Mouse (Mus musculus) liver, embryonic 12.5 days (tissue): Measurements from ENCODE around the gene Cbx1. TPM values are rescaled to one million over a fixed set of nuclear protein-coding genes. Genes with fewer than 3 reads are reported as not detected.
A peak's percentile ranks its signal among the peaks of the same experiment; 100 is the strongest.
"Not testable (repeated sequence)": the region's sequence is repeated elsewhere in the genome, so short reads cannot be mapped to it uniquely, and the experiment has no call there.

Experiments
- ATAC-seq: fragments of 200-750 bp; cut with Nextera tagmentation; 2 replicates; pipeline ENCODE4 v1.8.0; 2017; ENCODE audit warnings: moderate number of reproducible peaks, mild to moderate bottlenecking, moderate library complexity
- H3K27ac ChIP-seq: fragments of 300-500 bp; sonication (generic); 2 replicates; pipeline ENCODE4 v1.5.1; 2016; ENCODE audit warnings: mild to moderate bottlenecking
- H3K27me3 ChIP-seq: fragments of 300-500 bp; sonication (generic); replicated peaks from 2 replicates; pipeline ENCODE4 v1.6.1; 2016; ENCODE audit warnings: mild to moderate bottlenecking, moderate library complexity
- H3K36me3 ChIP-seq: fragments of 300-500 bp; sonication (generic); 2 replicates; pipeline ENCODE4 v1.6.1; 2016; ENCODE audit warnings: mild to moderate bottlenecking, moderate library complexity
- H3K4me1 ChIP-seq: fragments of 300-500 bp; sonication (generic); 2 replicates; pipeline ENCODE4 v1.6.1; 2016
- H3K4me2 ChIP-seq: fragments of 300-500 bp; sonication (generic); 2 replicates; pipeline ENCODE4 v1.6.1; 2016; ENCODE audit warnings: mild to moderate bottlenecking, moderate library complexity
- H3K4me3 ChIP-seq: fragments of 300-500 bp; sonication (generic); 2 replicates; pipeline ENCODE4 v1.5.1; 2016; ENCODE audit warnings: mild to moderate bottlenecking, moderate library complexity
- H3K9ac ChIP-seq: fragments of 300-500 bp; sonication (generic); 2 replicates; pipeline ENCODE4 v1.6.1; 2016; ENCODE audit warnings: mild to moderate bottlenecking, moderate library complexity
- H3K9me3 ChIP-seq: fragments of 300-500 bp; sonication (generic); replicated peaks from 2 replicates; pipeline ENCODE4 v1.6.1; 2016; ENCODE audit warnings: mild to moderate bottlenecking, moderate library complexity
- WGBS: fragments of 180-500 bp; shearing (Covaris S2); methylation state at CpG from one replicate; pipeline ENCODE4 v1.1.7; 2016; ENCODE audit not compliant: insufficient replicate concordance; 5-methylcytosine and 5-hydroxymethylcytosine counted together
- polyA plus RNA-seq: library from polyadenylated mRNA; unstranded; fragments of >200 nt; fragmentation: Nextera tagmentation; extraction: Ambion mirVana; gene quantifications from 2 replicates; pipeline ENCODE4 v1.2.1, GENCODE M21; 2016

Cbx1 gene
- polyA plus RNA-seq, 1 experiment from 2014 or later, result 52.4 TPM

DNA sequence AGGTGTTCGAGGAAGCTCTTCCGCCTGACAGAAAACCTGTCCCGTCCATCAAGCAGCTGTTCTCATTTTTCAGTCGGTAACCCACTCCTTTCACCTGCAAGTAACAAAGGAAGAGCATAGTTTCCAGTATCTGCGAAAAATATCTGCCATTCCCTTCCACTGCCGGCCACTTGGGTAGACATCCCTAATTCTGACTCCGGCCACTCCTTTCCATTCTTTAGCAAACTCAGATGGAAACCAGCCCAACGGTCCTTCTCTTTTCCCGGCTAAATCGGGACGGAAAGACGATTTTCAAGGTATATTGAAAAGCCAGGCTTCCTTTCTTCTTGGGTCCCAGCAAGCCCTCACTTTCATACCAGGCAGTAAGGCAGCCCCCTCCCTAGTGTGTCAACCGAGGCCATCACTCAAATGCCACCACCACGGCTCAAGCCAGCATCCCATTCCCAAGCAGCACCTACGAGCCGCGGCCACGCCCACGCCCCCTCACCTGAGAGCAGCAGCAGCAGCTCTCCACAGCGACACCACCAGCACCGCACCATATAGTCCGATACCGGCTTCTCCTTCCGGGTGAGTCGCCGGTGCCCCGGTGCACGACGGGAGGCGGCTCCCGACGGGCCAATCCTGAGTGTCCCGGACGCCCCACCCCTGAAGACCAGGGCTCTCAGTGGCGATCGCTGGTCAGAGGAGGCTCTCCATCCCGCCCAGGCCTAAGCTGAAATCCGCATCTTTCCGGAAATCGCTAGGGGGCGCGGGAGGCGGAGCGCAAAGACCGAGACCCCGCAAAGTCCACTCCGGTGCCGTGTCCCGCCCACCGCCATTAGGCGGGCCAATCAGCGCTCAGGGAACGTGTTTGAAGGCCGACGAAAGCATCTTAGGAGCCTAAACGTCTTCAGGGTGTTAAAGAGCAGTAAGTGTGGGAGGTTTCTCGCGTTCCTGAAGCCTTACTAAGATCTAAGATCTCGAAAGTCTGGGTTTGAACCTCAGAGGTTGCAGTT lies 11.7 kb upstream of the Cbx1 start, which contains the start of gene Snx11:
Gene Snx11 (minus strand): TSS at position 592 of the 995 bp plus-strand sequence.
- 1% methylated on average over 59 of the region's 59 CpGs for WGBS
- Histone ChIP-seq H3K4me2 (peak within 1 kb of the TSS; percentile 90), H3K36me3 (peaks cover 15% of the 10 kb centered on the region), H3K9me3 (no peaks in the 10 kb centered on the region), H3K9ac (peak within 1 kb of the TSS; percentile 79), H3K27ac (peak within 1 kb of the TSS; percentile 87), H3K4me3 (peak within 1 kb of the TSS; percentile 80), H3K4me1 (peaks cover 17% of the 10 kb centered on the region), H3K27me3 (no peaks in the 10 kb centered on the region)
- ATAC-seq, result peak; percentile 99

DNA sequence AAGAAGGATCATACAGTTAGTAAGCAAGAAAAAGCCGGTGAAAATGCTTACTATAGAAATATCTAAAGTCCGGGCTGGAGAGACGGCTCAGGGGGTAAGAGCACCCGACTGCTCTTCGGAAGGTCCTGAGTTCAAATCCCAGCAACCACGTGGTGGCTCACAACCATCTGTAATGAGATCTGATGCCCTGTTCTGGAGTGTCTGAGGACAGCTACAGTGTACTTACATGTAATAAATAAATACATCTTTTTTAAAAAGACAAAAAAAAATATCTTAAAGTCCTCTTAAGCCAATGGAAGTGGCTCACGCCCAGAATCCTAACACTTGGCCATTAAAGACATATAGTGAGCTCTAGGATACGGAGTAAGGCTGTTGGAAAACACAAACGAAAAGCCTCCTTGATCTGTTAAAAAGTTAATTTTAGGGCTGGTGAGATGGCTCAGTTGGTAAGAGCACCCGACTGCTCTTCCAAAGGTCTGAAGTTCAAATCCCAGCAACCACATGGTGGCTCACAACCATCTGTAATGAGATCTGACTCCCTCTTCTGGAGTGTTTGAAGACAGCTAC lies 10.8 kb upstream of the Cbx1 start:
- not testable (repeated sequence) for H3K36me3 ChIP-seq, ATAC-seq, H3K27me3 ChIP-seq, H3K9me3 ChIP-seq
- H3K4me2 ChIP-seq, result peak overlapping the region; percentile 90
- peak overlapping the region; percentile 80 for H3K4me3 ChIP-seq
- peaks cover 17% of the 10 kb centered on the region for H3K4me1 ChIP-seq
- WGBS, result 56% methylated on average over 10 of the region's 10 CpGs
- H3K9ac ChIP-seq, result peak overlapping the region; percentile 79
- peak overlapping the region; percentile 87 for H3K27ac ChIP-seq

DNA sequence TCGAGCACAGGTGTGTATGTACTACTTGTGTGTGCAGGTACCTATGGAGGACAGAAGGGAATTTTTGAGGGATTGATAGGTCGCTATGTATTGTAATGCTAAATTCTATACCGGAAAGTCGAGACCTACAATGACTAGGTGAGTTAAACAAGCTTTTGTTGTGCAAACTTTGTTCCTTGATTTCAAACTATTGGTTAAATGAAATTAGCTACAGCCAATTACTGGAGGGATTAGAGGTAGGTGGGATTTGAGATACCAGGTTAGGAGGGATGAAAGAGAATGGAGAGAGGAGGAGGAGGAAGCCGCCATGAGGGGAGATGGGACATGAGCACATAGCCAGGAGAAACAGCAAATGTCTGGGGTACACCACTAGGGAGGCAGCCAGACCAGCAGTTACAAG lies 8.6 kb upstream of the Cbx1 start:
- Histone ChIP-seq H3K27ac (no peak overlapping the region), H3K9ac (no peak overlapping the region), H3K4me1 (peaks cover 17% of the 10 kb centered on the region), H3K27me3 (no peaks in the 10 kb centered on the region), H3K4me3 (no peak overlapping the region), H3K4me2 (no peak overlapping the region), H3K36me3 (no peaks in the 10 kb centered on the region), H3K9me3 (no peaks in the 10 kb centered on the region)
- 60% methylated on average over 5 of the region's 5 CpGs for WGBS
- no peak for ATAC-seq

DNA sequence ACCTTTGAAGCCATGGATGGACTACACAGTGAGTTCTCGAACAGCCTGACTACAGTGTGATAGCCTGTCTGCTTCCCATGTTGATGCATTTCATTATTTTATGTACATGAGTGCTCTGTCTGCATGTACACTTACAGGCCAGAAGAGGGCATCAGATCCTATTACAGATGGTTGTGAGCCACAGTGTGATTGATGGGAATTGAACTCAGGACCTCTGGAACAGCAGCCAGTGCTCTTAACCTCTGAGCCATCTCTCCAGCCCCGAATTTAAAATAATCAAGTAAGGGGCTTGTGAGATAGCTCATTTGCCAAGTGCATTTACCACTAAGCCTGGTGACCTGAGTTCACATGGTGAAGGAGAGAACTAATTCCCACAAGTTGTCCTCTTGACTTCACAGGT lies 7.5 kb upstream of the Cbx1 start:
- no peaks in the 10 kb centered on the region for H3K9me3 ChIP-seq
- H3K9ac ChIP-seq, result no peak overlapping the region
- WGBS, result 46% methylated on average over 2 of the region's 2 CpGs
- H3K4me3 ChIP-seq, result no peak overlapping the region
- no peaks in the 10 kb centered on the region for H3K27me3 ChIP-seq
- H3K4me1 ChIP-seq, result peaks cover 12% of the 10 kb centered on the region
- no peak overlapping the region for H3K27ac ChIP-seq
- no peak overlapping the region for H3K4me2 ChIP-seq
- H3K36me3 ChIP-seq, result no peaks in the 10 kb centered on the region
- no peak for ATAC-seq

DNA sequence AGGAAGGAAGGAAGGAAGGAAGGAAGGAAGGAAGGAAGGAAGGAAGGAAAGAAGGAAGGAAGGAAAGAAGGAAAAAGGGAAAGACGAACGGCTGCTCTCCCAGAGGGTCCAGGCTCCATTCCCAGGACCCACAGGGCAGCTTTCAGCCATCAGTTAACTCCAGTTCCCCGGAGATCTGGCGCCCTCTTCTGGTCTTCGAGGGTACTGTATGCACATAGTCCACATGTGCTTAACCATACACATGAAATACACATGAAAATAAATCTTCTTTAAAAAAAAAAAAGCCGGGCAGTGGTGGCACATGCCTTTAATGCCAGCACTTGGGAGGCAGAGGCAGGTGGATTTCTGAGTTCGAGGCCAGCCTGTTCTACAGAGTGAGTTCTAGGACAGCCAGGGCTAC lies 4.1 kb upstream of the Cbx1 start:
- 13% methylated on average over 7 of the region's 7 CpGs for WGBS
- not testable (repeated sequence) for ATAC-seq, H3K9me3 ChIP-seq

DNA sequence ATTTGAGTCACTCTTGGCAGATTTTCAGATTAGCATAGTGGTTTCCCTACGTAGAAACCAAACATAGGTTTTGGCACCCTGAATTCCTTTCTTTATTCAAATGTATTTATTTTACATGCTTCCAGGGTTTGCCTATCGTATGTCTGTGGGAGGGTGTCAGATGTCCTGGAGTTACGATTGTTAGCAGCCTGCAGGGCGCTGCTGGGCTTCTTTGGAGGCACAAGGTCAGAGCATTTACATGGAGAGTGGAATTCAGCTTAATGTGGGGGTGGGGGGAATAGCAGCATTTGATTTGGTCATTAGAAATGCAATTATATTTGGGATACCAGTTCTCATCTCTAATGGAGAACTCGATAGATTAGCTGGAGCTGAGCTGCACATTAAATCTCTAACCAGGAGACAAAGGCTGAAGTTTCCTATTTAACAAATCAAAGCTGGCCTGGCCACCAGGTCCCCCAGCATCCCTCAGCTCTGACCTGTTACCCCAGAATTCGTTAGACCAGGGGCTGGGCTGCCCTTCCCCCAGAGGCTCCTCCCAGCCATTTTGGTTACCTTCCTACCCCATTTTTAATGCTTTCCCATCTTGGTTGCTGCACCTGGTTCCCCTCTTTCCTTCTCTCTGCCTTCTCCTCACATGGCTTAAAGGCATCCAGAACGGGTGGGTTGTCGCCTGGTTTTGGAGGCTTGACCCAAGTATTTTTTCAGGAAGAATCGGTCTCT lies 2.0 kb upstream of the Cbx1 start:
- Histone ChIP-seq H3K36me3 (peaks cover 13% of the 10 kb centered on the region), H3K9ac (no peak overlapping the region), H3K4me2 (no peak overlapping the region), H3K27ac (no peak overlapping the region), H3K4me1 (peaks cover 27% of the 10 kb centered on the region), H3K4me3 (no peak overlapping the region), H3K9me3 (no peaks in the 10 kb centered on the region), H3K27me3 (no peaks in the 10 kb centered on the region)
- 61% methylated on average over 9 of the region's 9 CpGs for WGBS
- ATAC-seq, result no peak

More for the DNA sequence above, 4.1 kb upstream of the Cbx1 start:
- not testable (repeated sequence) for H3K9ac ChIP-seq, H3K4me2 ChIP-seq, H3K36me3 ChIP-seq, H3K27me3 ChIP-seq, H3K4me1 ChIP-seq, H3K4me3 ChIP-seq, H3K27ac ChIP-seq

DNA sequence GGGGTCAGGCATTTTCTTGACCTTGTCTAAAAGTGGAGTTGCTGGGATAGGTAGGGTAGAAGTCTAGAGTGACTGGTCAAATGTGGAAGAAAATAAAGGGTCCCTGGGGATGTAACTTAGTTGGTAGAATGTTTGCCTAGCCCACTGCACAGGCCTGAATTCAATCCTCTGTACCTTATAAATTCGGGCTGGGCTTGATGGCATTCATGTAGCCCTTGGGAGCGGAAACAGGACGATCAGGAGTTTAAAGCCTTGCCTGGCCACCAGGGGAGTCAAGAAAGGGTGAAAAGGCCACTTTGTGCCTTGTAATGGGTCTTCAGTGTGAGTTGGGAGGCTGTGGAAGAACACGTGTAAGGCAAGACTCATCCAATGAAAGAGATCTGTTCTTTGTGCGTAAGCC lies 1.1 kb downstream of the Cbx1 start:
- no peaks in the 10 kb centered on the region for H3K27me3 ChIP-seq

DNA sequence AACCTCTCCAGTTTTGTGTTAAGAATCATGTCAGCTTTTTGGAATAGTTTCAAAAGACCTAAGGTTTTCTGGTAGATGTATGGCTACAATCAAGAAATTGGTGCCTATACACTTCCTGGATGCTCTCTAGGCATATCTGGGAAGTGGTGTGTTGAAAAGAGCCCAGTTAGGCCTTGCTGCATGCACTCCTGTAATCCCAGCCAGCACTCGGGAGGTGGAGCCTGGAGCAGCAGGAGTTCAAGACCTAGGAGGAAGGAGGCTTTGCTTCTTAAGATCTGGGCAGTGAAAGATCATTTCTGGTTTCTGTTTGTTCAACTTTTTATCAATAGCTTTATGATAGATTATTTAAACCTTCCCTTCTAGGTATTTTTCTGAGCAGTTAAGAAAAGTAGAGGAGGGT lies 1.8 kb downstream of the Cbx1 start:
- H3K27me3 ChIP-seq, result no peaks in the 10 kb centered on the region
- H3K4me3 ChIP-seq, result peak overlapping the region; percentile 90
- H3K4me1 ChIP-seq, result peaks cover 53% of the 10 kb centered on the region
- H3K9me3 ChIP-seq, result no peaks in the 10 kb centered on the region
- H3K36me3 ChIP-seq, result peaks cover 36% of the 10 kb centered on the region
- 33% methylated on average over 1 of the region's 1 CpGs for WGBS
- peak overlapping the region; percentile 91 for H3K4me2 ChIP-seq
- peak overlapping the region; percentile 91 for H3K9ac ChIP-seq
- no peak for ATAC-seq
- H3K27ac ChIP-seq, result no peak overlapping the region; the same call in 1 of the 2 replicates

More for the DNA sequence above, 1.1 kb downstream of the Cbx1 start:
- Histone ChIP-seq H3K4me2 (peak overlapping the region; percentile 91), H3K4me1 (peaks cover 46% of the 10 kb centered on the region), H3K9ac (peak overlapping the region; percentile 91), H3K27ac (peak overlapping the region; percentile 95), H3K4me3 (peak overlapping the region; percentile 90), H3K9me3 (no peaks in the 10 kb centered on the region), H3K36me3 (peaks cover 30% of the 10 kb centered on the region)
- WGBS, result 10% methylated on average over 5 of the region's 5 CpGs
- ATAC-seq, result no peak

DNA sequence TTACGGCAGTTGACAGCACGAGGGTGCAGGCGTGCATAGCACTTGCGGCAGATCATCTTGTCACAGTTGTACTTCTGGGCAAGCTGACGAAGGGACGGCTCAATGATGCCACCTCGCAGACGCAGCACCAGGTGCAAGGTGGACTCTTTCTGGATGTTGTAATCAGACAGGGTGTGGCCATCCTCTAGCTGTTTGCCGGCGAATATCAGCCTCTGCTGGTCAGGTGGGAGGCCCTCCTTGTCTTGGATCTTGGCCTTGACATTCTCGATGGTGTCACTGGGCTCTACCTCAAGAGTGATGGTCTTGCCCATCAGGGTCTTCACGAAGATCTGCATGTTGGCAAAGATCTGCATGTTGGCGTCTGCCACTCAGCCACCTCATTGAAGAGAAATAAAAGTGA lies 6.6 kb downstream of the Cbx1 start:
- no peak for ATAC-seq

DNA sequence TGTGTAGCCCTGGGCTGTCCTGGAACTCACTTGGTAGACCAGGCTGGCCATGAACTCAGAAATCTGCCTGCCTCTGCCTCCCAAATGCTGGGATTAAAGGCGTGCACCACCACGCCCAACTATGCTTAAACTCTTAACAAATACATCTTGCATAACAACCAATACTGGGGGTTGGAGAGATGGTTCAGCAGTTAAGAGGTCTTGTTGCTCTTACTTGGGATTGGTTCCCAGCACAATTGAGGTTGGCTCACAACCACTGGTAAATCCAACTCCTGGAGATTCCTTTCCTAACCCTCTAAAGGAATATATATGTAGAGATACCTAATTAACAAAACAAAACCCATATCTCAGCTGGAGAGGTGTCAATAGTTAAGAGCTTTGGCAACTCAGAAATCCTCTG lies 7.2 kb downstream of the Cbx1 start:
- Histone ChIP-seq H3K9ac (no peak overlapping the region), H3K4me2 (no peak overlapping the region), H3K9me3 (no peaks in the 10 kb centered on the region), H3K27me3 (no peaks in the 10 kb centered on the region), H3K27ac (no peak overlapping the region), H3K36me3 (peaks cover 75% of the 10 kb centered on the region), H3K4me1 (peaks cover 34% of the 10 kb centered on the region), H3K4me3 (no peak overlapping the region)
- 89% methylated on average over 2 of the region's 2 CpGs for WGBS
- ATAC-seq, result no peak

More for the DNA sequence above, 6.6 kb downstream of the Cbx1 start:
- no peaks in the 10 kb centered on the region for H3K27me3 ChIP-seq
- peaks cover 40% of the 10 kb centered on the region for H3K4me1 ChIP-seq
- H3K4me2 ChIP-seq, result no peak overlapping the region
- no peaks in the 10 kb centered on the region for H3K9me3 ChIP-seq
- WGBS, result 79% methylated on average over 13 of the region's 13 CpGs
- H3K27ac ChIP-seq, result no peak overlapping the region
- peaks cover 73% of the 10 kb centered on the region for H3K36me3 ChIP-seq
- H3K9ac ChIP-seq, result no peak overlapping the region
- no peak overlapping the region for H3K4me3 ChIP-seq

DNA sequence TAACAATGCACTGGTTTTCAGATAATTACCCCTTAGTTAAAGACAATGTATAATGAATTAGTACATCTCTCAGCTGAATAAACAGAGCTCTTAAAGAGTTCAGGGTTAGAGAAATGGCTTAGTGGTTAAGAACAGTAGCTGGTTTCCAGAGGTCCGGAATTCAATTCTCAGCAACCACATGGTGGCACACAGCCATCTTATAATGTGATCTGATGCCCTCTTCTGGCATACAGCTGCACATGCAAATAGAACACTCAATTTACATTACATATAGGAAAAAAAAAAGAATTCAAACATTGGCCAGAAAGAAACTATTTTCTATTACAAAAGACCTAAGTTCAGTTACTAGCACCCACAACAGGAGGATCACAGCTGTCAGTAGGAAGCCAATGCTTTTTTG lies 7.7 kb downstream of the Cbx1 start:
- Histone ChIP-seq H3K9ac (no peak overlapping the region), H3K4me1 (peaks cover 30% of the 10 kb centered on the region), H3K27ac (no peak overlapping the region), H3K36me3 (peaks cover 75% of the 10 kb centered on the region), H3K27me3 (no peaks in the 10 kb centered on the region), H3K4me2 (no peak overlapping the region), H3K4me3 (no peak overlapping the region), H3K9me3 (no peaks in the 10 kb centered on the region)
- ATAC-seq, result no peak
- 71% methylated on average over 1 of the region's 1 CpGs for WGBS

DNA sequence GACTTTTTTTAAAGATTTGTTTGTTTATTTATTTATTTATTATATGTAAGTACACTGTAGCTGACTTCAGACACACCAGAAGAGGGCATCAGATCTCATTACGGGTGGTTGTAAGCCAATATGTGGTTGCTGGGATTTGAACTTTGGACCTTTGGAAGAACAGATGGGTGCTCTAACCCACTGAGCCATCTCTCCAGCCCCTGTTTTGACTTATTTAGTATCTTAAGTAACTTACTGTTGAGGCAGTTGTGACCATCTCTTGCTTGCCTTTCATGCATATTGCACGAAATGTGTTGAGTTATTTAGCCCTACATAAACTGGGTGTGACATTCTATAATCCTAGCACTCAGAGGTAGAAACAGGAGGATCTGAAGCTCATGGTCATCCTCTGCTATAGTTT lies 10.6 kb downstream of the Cbx1 start:
- Histone ChIP-seq H3K36me3 (peaks cover 89% of the 10 kb centered on the region), H3K9ac (no peak overlapping the region), H3K27me3 (no peaks in the 10 kb centered on the region), H3K4me2 (no peak overlapping the region), H3K27ac (no peak overlapping the region), H3K4me1 (peaks cover 10% of the 10 kb centered on the region), H3K4me3 (no peak overlapping the region), H3K9me3 (no peaks in the 10 kb centered on the region)
- no peak for ATAC-seq
- 75% methylated on average over 2 of the region's 2 CpGs for WGBS
